Mouse (Mus musculus) midbrain, embryonic 12.5 days (tissue): ENCODE measurements around the gene Adgrb3. TPM values are rescaled to one million over a fixed set of nuclear protein-coding genes. Genes with fewer than 3 reads are reported as not detected.

Source experiments
- ATAC-seq: fragments of 200-750 bp; cut with Nextera tagmentation; 2 replicates; pipeline ENCODE4 v1.8.0; 2017; ENCODE audit warnings: low read depth, moderate TSS enrichment, moderate library complexity; ENCODE audit not compliant: low FRiP score
- H3K27ac ChIP-seq: fragments of 300-500 bp; sonication (generic); replicated peaks from 2 replicates; pipeline ENCODE4 v1.5.1; 2016; ENCODE audit warnings: mild to moderate bottlenecking
- H3K27me3 ChIP-seq: fragments of 300-500 bp; sonication (generic); 2 replicates; pipeline ENCODE4 v1.6.1; 2016; ENCODE audit warnings: mild to moderate bottlenecking
- H3K36me3 ChIP-seq: fragments of 300-500 bp; sonication (generic); 2 replicates; pipeline ENCODE4 v1.6.1; 2016
- H3K4me1 ChIP-seq: fragments of 300-500 bp; sonication (generic); 2 replicates; pipeline ENCODE4 v1.6.1; 2016
- H3K4me2 ChIP-seq: fragments of 300-500 bp; sonication (generic); replicated peaks from 2 replicates; pipeline ENCODE4 v1.6.1; 2016; ENCODE audit warnings: mild to moderate bottlenecking, moderate library complexity
- H3K4me3 ChIP-seq: fragments of 300-500 bp; sonication (generic); 2 replicates; pipeline ENCODE4 v1.5.1; 2016; ENCODE audit warnings: mild to moderate bottlenecking
- H3K9ac ChIP-seq: fragments of 300-500 bp; sonication (generic); replicated peaks from 2 replicates; pipeline ENCODE4 v1.6.1; 2016; ENCODE audit warnings: mild to moderate bottlenecking, moderate library complexity
- H3K9me3 ChIP-seq: fragments of 300-500 bp; sonication (generic); 2 replicates; pipeline ENCODE4 v1.6.1; 2016; ENCODE audit warnings: mild to moderate bottlenecking
- WGBS: fragments of 180-500 bp; shearing (Covaris S2); methylation state at CpG from one replicate; pipeline ENCODE4 v1.1.7; 2016; 5-methylcytosine and 5-hydroxymethylcytosine counted together
- polyA plus RNA-seq: library from polyadenylated mRNA; unstranded; fragments of >200 nt; fragmentation: Nextera tagmentation; extraction: Ambion mirVana; gene quantifications from 2 replicates; pipeline ENCODE4 v1.2.1, GENCODE M21; 2016

Gene Adgrb3
- polyA plus RNA-seq, 1 experiment from 2014 or later = 22.0 TPM

- H3K27me3 ChIP-seq = no peaks in the 10 kb centered on the region
Observed at GRCm38 (mm10) chr1:25167120-25167519, 662.4 kb downstream of the Adgrb3 start.

DNA sequence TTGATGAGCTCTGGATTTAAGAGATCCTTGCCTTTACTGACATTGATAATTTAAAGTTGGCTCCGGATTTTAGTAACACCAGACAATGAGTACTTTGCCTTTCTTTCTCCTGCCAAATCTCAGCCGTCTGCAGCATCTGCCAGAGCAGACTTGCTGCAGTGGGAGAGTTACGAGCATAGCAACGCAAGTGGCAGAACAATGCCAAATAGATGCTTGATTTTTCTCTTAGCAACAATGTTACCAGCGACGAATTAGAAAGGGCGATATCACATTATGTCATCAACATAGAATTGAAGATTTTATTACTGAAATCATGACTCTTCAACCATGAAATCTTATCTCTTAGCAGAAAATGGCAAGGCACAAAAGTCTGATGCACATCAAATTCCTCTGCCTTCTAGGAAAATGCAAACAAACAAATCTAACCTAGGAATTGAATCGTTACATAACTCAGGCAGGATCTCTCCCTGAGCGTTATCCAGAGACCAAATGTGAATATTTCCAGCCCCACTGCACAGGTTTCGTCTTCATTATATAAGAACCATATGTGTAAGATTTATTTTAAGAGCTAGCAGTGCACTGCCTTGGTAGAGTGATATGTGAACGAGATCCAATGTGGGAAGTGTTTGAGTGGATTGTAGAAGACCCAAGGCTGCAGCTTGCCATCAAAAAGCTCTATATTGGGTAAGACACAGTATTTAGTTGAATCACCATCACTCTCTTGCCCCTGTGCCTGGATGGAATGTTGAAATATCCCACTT, 663.3 kb downstream of the Adgrb3 start:
- H3K27ac ChIP-seq = no peak overlapping the region
- WGBS = 52% methylated on average over 11 of the region's 11 CpGs
- ATAC-seq = peak; percentile 52; the same call in 1 of the 2 replicates

More at GRCm38 (mm10) chr1:25167120-25167519, 662.4 kb downstream of the Adgrb3 start:
- H3K9ac ChIP-seq = no peak overlapping the region
- no peaks in the 10 kb centered on the region for H3K9me3 ChIP-seq
- peaks cover 5% of the 10 kb centered on the region; the same call in 1 of the 2 replicates for H3K4me1 ChIP-seq
- no peak for ATAC-seq
- no peaks in the 10 kb centered on the region for H3K36me3 ChIP-seq
- no peak overlapping the region for H3K27ac ChIP-seq
- no peak overlapping the region for H3K4me3 ChIP-seq
- WGBS = 96% methylated on average over 5 of the region's 5 CpGs
- no peak overlapping the region for H3K4me2 ChIP-seq

GRCm38 (mm10) chr1:25163561-25163960, 665.9 kb downstream of the Adgrb3 start:
- Histone ChIP-seq H3K4me2 (no peak overlapping the region), H3K9me3 (no peaks in the 10 kb centered on the region), H3K27me3 (no peaks in the 10 kb centered on the region), H3K9ac (no peak overlapping the region), H3K4me3 (no peak overlapping the region), H3K4me1 (peaks cover 5% of the 10 kb centered on the region; the same call in 1 of the 2 replicates), H3K36me3 (no peaks in the 10 kb centered on the region), H3K27ac (no peak overlapping the region)
- ATAC-seq = no peak
- WGBS = 82% methylated on average over 6 of the region's 6 CpGs

More for the DNA sequence above, 663.3 kb downstream of the Adgrb3 start:
- Histone ChIP-seq H3K9ac (no peak overlapping the region), H3K9me3 (no peaks in the 10 kb centered on the region), H3K4me2 (no peak overlapping the region), H3K36me3 (no peaks in the 10 kb centered on the region), H3K27me3 (no peaks in the 10 kb centered on the region), H3K4me1 (peaks cover 5% of the 10 kb centered on the region; the same call in 1 of the 2 replicates), H3K4me3 (no peak overlapping the region)

DNA sequence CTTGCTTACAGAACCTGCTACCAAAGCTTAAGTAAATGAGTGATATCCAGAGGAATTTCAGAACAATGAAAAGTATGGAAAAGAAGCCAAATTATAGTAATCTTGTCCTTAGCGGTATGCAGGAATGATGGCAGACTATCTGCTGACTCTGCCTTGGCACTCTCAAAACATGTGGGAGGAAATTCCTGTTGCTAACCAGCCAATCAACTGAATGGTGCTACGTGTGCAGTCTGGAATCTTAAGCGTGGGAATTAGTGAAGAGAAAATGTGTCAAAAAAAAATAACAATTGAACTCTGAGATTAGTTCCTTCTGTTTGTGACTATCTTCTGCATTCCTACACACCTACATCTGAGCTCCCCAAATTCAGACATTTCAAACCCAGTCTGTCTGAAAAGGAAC, 683.3 kb downstream of the Adgrb3 start:
- Histone ChIP-seq H3K4me1 (no peaks in the 10 kb centered on the region), H3K4me2 (no peak overlapping the region), H3K36me3 (no peaks in the 10 kb centered on the region), H3K4me3 (no peak overlapping the region), H3K9me3 (no peaks in the 10 kb centered on the region), H3K27me3 (no peaks in the 10 kb centered on the region), H3K27ac (no peak overlapping the region), H3K9ac (no peak overlapping the region)
- ATAC-seq = no peak
- 83% methylated on average over 3 of the region's 3 CpGs for WGBS

DNA sequence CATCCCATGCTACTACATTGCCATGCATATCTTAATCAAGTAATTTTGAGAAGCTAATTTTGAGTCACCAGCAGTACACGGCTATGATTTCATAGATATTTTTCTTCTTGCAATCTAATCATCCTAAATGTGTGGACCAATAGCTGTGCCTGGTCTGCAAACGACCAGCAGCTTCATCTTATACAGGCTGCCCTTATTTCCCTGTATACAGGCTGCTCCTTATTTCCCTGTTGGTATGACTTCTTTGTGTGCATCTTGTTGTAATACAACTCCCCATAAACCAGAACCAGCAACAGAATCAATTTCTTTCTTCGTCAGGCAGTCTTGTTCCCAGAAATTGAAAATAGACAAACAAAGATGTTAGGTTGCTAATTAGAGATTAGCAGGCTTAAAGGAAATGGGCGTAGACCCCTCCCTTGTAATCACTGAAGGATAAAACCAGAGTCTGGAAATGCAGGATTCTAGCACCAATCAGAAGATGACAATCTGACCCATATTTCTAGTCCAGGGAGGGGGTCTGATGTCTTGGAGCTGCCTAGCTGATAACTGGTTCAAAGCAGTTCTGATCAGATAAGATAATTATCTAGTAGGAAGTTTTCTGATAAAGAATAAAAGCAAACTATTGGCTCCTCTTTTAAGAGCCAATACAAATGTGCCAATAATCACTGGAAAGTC, 697.2 kb downstream of the Adgrb3 start:
- H3K4me1 ChIP-seq = 0 out of 2 replicates have a peak, but pooled peaks cover 4% of the 10 kb centered on the region
- H3K27ac ChIP-seq = no peak overlapping the region
- H3K27me3 ChIP-seq = no peaks in the 10 kb centered on the region
- ATAC-seq = no peak
- H3K4me3 ChIP-seq = no peak overlapping the region
- 48% methylated on average over 4 of the region's 4 CpGs for WGBS
- H3K4me2 ChIP-seq = no peak overlapping the region
- no peaks in the 10 kb centered on the region for H3K36me3 ChIP-seq
- no peak overlapping the region for H3K9ac ChIP-seq
- H3K9me3 ChIP-seq = no peaks in the 10 kb centered on the region

DNA sequence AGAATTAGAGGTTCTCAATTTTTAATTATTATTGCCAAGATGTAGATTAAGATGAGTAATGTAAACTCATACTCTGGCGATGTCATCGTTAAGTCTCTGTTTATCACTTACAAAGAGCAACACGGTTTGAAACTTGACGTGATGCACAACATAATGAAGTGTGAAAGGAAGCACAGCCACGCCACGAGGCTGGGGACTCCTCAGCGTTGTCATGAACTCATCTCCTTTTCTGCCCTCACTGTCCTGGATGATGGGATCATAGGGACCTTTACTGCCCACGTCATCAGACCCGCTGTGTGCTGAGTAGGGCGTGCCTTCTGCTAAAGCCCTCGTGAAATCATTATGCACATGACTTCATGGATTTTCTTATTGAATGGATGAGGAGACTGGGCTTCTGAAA, 714.0 kb downstream of the Adgrb3 start:
- no peak overlapping the region for H3K4me3 ChIP-seq
- no peak overlapping the region for H3K4me2 ChIP-seq
- no peak for ATAC-seq
- 85% methylated on average over 11 of the region's 11 CpGs for WGBS
- no peak overlapping the region for H3K27ac ChIP-seq
- H3K9me3 ChIP-seq = no peaks in the 10 kb centered on the region
- H3K9ac ChIP-seq = no peak overlapping the region
- H3K4me1 ChIP-seq = no peaks in the 10 kb centered on the region
- no peaks in the 10 kb centered on the region for H3K36me3 ChIP-seq
- H3K27me3 ChIP-seq = no peaks in the 10 kb centered on the region

GRCm38 (mm10) chr1:25107500-25108101, 721.9 kb downstream of the Adgrb3 start:
- Histone ChIP-seq H3K9me3 (no peaks in the 10 kb centered on the region), H3K4me2 (no peak overlapping the region), H3K4me1 (peaks cover 11% of the 10 kb centered on the region), H3K9ac (no peak overlapping the region), H3K36me3 (no peaks in the 10 kb centered on the region), H3K4me3 (no peak overlapping the region), H3K27me3 (no peaks in the 10 kb centered on the region), H3K27ac (0 out of 2 replicates have a peak overlapping the region, but pooled peaks have one; percentile 25)
- WGBS = 34% methylated on average over 3 of the region's 3 CpGs
- peak; percentile 72 for ATAC-seq

DNA sequence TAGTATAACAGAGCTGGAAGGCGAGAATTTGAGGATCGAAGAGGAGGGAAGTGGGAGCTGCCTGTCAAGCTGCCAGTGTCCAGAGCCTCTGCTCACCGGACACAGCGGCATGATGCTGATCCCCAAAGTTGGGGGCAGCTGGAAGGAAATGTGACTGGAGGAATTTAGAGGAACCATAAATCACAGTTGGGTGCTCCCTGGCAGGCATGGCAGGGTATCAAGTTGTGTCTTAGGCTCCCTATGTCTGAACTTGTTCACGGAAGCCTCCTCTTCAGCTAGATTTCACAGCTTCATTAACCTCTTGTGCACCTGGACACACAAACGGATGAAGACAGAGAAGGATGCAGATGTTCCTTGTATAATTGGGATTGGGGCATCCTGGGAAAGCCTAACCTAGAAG, 722.8 kb downstream of the Adgrb3 start:
- Histone ChIP-seq H3K36me3 (no peaks in the 10 kb centered on the region), H3K9me3 (no peaks in the 10 kb centered on the region), H3K4me3 (no peak overlapping the region), H3K27me3 (no peaks in the 10 kb centered on the region), H3K4me2 (no peak overlapping the region), H3K4me1 (peaks cover 11% of the 10 kb centered on the region), H3K9ac (no peak overlapping the region), H3K27ac (no peak overlapping the region)
- WGBS = 83% methylated on average over 6 of the region's 6 CpGs
- ATAC-seq = no peak

GRCm38 (mm10) chr1:25105367-25105766, 724.1 kb downstream of the Adgrb3 start:
- ATAC-seq = no peak
- H3K4me3 ChIP-seq = no peak overlapping the region
- H3K27ac ChIP-seq = no peak overlapping the region
- H3K36me3 ChIP-seq = no peaks in the 10 kb centered on the region
- 73% methylated on average over 4 of the region's 4 CpGs for WGBS
- H3K9ac ChIP-seq = no peak overlapping the region
- H3K27me3 ChIP-seq = no peaks in the 10 kb centered on the region
- no peaks in the 10 kb centered on the region for H3K9me3 ChIP-seq
- H3K4me1 ChIP-seq = peaks cover 11% of the 10 kb centered on the region
- H3K4me2 ChIP-seq = no peak overlapping the region

DNA sequence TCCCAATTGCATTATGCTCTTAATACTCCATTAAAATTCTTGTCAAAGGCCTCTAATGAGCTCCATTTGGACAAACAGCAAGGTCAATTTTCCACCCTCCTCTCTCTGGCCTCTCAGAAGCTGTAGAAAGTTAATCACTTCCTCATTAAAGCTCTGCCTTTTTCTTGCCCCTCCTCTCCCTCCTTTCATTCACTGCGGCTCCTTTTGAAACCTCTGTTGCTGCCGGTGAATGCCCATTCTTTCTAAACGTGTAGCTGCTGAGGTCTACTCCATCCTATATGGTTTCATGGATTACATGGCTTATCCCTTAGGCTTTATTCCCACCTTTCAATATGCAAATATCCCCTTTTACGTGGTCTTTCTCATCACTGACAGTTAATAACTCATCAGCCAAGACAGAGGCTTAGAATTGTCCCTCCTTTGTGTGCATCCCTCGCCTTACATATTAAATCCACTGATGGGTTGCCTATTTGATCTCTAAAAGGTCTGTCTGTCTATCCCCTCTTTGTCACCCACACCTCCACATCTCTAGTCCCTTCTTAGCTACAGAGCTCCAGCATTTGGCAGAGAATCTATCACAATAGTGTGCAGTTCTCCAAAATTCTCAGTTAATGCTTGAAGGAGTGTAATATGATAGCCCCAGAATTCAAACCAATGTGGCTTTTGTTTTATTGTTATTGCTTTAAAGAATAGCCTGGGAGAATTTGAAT, 741.3 kb downstream of the Adgrb3 start:
- WGBS = 7% methylated on average over 5 of the region's 5 CpGs
- Histone ChIP-seq H3K9me3 (no peaks in the 10 kb centered on the region), H3K27me3 (no peaks in the 10 kb centered on the region), H3K36me3 (no peaks in the 10 kb centered on the region), H3K27ac (0 out of 2 replicates have a peak overlapping the region, but pooled peaks have one; percentile 26), H3K4me3 (no peak overlapping the region), H3K4me2 (0 out of 2 replicates have a peak overlapping the region, but pooled peaks have one; percentile 0), H3K4me1 (peaks cover 28% of the 10 kb centered on the region), H3K9ac (no peak overlapping the region)
- ATAC-seq = peak; percentile 76

DNA sequence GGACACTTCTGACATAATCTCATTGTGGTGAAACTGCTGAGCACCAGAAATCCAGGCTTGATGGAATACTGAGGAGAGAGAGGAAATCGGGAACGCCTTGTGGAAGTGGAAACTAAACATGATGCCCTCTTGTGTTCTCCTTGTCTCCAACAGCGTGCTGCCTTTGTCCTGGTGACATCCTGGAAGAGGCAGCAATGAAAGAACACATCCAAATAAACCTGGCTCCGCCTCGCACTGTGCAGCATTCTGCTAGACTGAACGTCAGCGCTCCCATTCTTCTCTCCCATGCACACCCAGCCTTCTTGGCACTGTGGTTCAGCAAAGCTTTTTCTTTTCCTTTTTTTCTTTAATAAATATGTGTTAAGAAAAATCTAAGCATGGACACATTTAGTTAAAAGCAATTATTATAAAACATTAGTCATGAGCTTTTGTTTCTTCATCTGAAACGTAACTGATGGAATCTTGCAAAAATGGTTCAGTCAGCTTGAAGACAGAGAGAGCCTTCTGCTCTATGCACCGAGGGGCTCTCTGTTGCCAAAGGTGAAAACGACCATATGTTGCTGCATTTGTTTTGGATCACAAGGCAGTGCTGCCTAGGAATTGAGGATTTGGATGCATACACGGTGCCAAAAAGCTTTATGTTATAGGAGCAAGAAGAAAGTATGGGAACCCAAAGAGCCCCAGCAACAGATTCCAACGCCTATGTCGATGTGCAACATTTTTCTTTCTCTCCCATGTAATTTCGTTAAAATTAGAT, 743.7 kb downstream of the Adgrb3 start:
- Histone ChIP-seq H3K9ac (no peak overlapping the region), H3K4me2 (no peak overlapping the region), H3K27me3 (no peaks in the 10 kb centered on the region), H3K27ac (no peak overlapping the region), H3K36me3 (no peaks in the 10 kb centered on the region), H3K4me1 (peaks cover 28% of the 10 kb centered on the region), H3K4me3 (no peak overlapping the region), H3K9me3 (no peaks in the 10 kb centered on the region)
- WGBS = 57% methylated on average over 14 of the region's 14 CpGs
- 0 out of 2 replicates have a peak, but pooled peaks have one; percentile 43 for ATAC-seq
